Mouse (Mus musculus) forebrain, embryonic 12.5 days (tissue): ENCODE measurements around the gene Baz1a. TPM values are rescaled to one million over a fixed set of nuclear protein-coding genes. Genes with fewer than 3 reads are reported as not detected.

ENCODE experiments used
- ATAC-seq: fragments of 200-750 bp; cut with Nextera tagmentation; 2 replicates; pipeline ENCODE4 v1.8.0; 2017; ENCODE audit warnings: moderate TSS enrichment; ENCODE audit not compliant: low FRiP score
- H3K27ac ChIP-seq: fragments of 300-500 bp; sonication (generic); 2 replicates; pipeline ENCODE4 v1.5.1; 2016; ENCODE audit warnings: mild to moderate bottlenecking
- H3K27me3 ChIP-seq: fragments of 300-500 bp; sonication (generic); 2 replicates; pipeline ENCODE4 v1.6.1; 2016; ENCODE audit warnings: mild to moderate bottlenecking
- H3K36me3 ChIP-seq: fragments of 300-500 bp; sonication (generic); replicated peaks from 2 replicates; pipeline ENCODE4 v1.6.1; 2016; ENCODE audit warnings: mild to moderate bottlenecking
- H3K4me1 ChIP-seq: fragments of 300-500 bp; sonication (generic); 2 replicates; pipeline ENCODE4 v1.6.1; 2016
- H3K4me2 ChIP-seq: fragments of 300-500 bp; sonication (generic); 2 replicates; pipeline ENCODE4 v1.6.1; 2016; ENCODE audit warnings: mild to moderate bottlenecking, moderate library complexity
- H3K4me3 ChIP-seq: fragments of 300-500 bp; sonication (generic); replicated peaks from 2 replicates; pipeline ENCODE4 v1.5.1; 2016; ENCODE audit warnings: mild to moderate bottlenecking
- H3K9ac ChIP-seq: fragments of 300-500 bp; sonication (generic); 2 replicates; pipeline ENCODE4 v1.6.1; 2016; ENCODE audit warnings: mild to moderate bottlenecking
- H3K9me3 ChIP-seq: fragments of 300-500 bp; sonication (generic); 2 replicates; pipeline ENCODE4 v1.6.1; 2016
- WGBS: fragments of 180-500 bp; shearing (Covaris S2); methylation state at CpG from one replicate; pipeline ENCODE4 v1.1.7; 2016; 5-methylcytosine and 5-hydroxymethylcytosine counted together
- polyA plus RNA-seq: library from polyadenylated mRNA; unstranded; fragments of >200 nt; fragmentation: Nextera tagmentation; extraction: Ambion mirVana; gene quantifications from 2 replicates; pipeline ENCODE4 v1.2.1, GENCODE M21; 2016

The Baz1a gene
- 40.5 and 42.8 TPM in 2 replicates for polyA plus RNA-seq

- 92% methylated on average over 6 of the region's 6 CpGs for WGBS
Measured at GRCm38 (mm10) chr12:55013626-55014398, at the start of gene Baz1a. Gene Baz1a, minus strand, starts transcription at chr12:55014348.

GRCm38 (mm10) chr12:55062141-55062540, 48.0 kb upstream of the Baz1a start:
- no peak overlapping the region for H3K9ac ChIP-seq
- H3K4me1 ChIP-seq: no peaks in the 10 kb centered on the region
- no peaks in the 10 kb centered on the region for H3K9me3 ChIP-seq
- H3K4me2 ChIP-seq: no peak overlapping the region
- H3K4me3 ChIP-seq: no peak overlapping the region
- WGBS: 94% methylated on average over 1 of the region's 1 CpGs
- peaks cover 14% of the 10 kb centered on the region for H3K36me3 ChIP-seq
- no peak overlapping the region for H3K27ac ChIP-seq
- H3K27me3 ChIP-seq: no peaks in the 10 kb centered on the region
- ATAC-seq: no peak

More at GRCm38 (mm10) chr12:55013626-55014398, at the start of gene Baz1a:
- Histone ChIP-seq H3K9ac (no peak within 1 kb of the TSS), H3K9me3 (no peaks in the 10 kb centered on the region), H3K4me1 (peaks cover 8% of the 10 kb centered on the region; the same call in 1 of the 2 replicates), H3K36me3 (no peaks in the 10 kb centered on the region), H3K4me3 (no peak within 1 kb of the TSS), H3K27ac (no peak within 1 kb of the TSS), H3K27me3 (no peaks in the 10 kb centered on the region), H3K4me2 (no peak within 1 kb of the TSS)
- no peak for ATAC-seq

GRCm38 (mm10) chr12:55061006-55061405, 46.9 kb upstream of the Baz1a start:
- H3K4me2 ChIP-seq: no peak overlapping the region
- WGBS: 83% methylated on average over 10 of the region's 10 CpGs
- H3K4me3 ChIP-seq: no peak overlapping the region
- no peaks in the 10 kb centered on the region for H3K9me3 ChIP-seq
- H3K27ac ChIP-seq: no peak overlapping the region
- H3K27me3 ChIP-seq: no peaks in the 10 kb centered on the region
- no peaks in the 10 kb centered on the region for H3K4me1 ChIP-seq
- no peak for ATAC-seq
- H3K36me3 ChIP-seq: peaks cover 18% of the 10 kb centered on the region
- H3K9ac ChIP-seq: no peak overlapping the region

GRCm38 (mm10) chr12:55060212-55060898, 46.2 kb upstream of the Baz1a start:
- H3K9me3 ChIP-seq: no peaks in the 10 kb centered on the region
- H3K9ac ChIP-seq: no peak overlapping the region
- 93% methylated on average over 6 of the region's 6 CpGs for WGBS
- H3K27ac ChIP-seq: no peak overlapping the region
- no peaks in the 10 kb centered on the region for H3K27me3 ChIP-seq
- peaks cover 18% of the 10 kb centered on the region for H3K36me3 ChIP-seq
- no peak overlapping the region for H3K4me3 ChIP-seq
- no peak for ATAC-seq
- no peak overlapping the region for H3K4me2 ChIP-seq
- no peaks in the 10 kb centered on the region for H3K4me1 ChIP-seq

GRCm38 (mm10) chr12:55059812-55060211, 45.7 kb upstream of the Baz1a start:
- no peak for ATAC-seq
- H3K27ac ChIP-seq: no peak overlapping the region
- no peak overlapping the region for H3K4me3 ChIP-seq
- no peaks in the 10 kb centered on the region for H3K4me1 ChIP-seq
- 83% methylated on average over 3 of the region's 3 CpGs for WGBS
- H3K4me2 ChIP-seq: no peak overlapping the region
- H3K36me3 ChIP-seq: peaks cover 18% of the 10 kb centered on the region
- no peak overlapping the region for H3K9ac ChIP-seq
- no peaks in the 10 kb centered on the region for H3K27me3 ChIP-seq
- H3K9me3 ChIP-seq: no peaks in the 10 kb centered on the region

GRCm38 (mm10) chr12:55058865-55059615, 44.9 kb upstream of the Baz1a start:
- 79% methylated on average over 6 of the region's 6 CpGs for WGBS
- peaks cover 18% of the 10 kb centered on the region for H3K36me3 ChIP-seq
- H3K4me1 ChIP-seq: no peaks in the 10 kb centered on the region
- no peak for ATAC-seq
- no peak overlapping the region for H3K27ac ChIP-seq
- H3K9me3 ChIP-seq: no peaks in the 10 kb centered on the region
- no peak overlapping the region for H3K4me2 ChIP-seq
- H3K4me3 ChIP-seq: no peak overlapping the region
- H3K9ac ChIP-seq: no peak overlapping the region
- no peaks in the 10 kb centered on the region for H3K27me3 ChIP-seq

- H3K4me2 ChIP-seq: no peak overlapping the region
- H3K9ac ChIP-seq: no peak overlapping the region
- H3K36me3 ChIP-seq: peaks cover 17% of the 10 kb centered on the region
- H3K27ac ChIP-seq: no peak overlapping the region
- H3K4me3 ChIP-seq: no peak overlapping the region
- H3K9me3 ChIP-seq: no peaks in the 10 kb centered on the region
- H3K27me3 ChIP-seq: no peaks in the 10 kb centered on the region
- no peaks in the 10 kb centered on the region for H3K4me1 ChIP-seq
- no peak for ATAC-seq
- 93% methylated on average over 2 of the region's 2 CpGs for WGBS
Measured at GRCm38 (mm10) chr12:55056703-55057102, 42.6 kb upstream of the Baz1a start.

GRCm38 (mm10) chr12:55054551-55055241, 40.5 kb upstream of the Baz1a start:
- no peak for ATAC-seq
- Histone ChIP-seq H3K4me2 (no peak overlapping the region), H3K36me3 (peaks cover 8% of the 10 kb centered on the region), H3K27ac (no peak overlapping the region), H3K4me1 (no peaks in the 10 kb centered on the region), H3K9me3 (no peaks in the 10 kb centered on the region), H3K27me3 (no peaks in the 10 kb centered on the region), H3K4me3 (no peak overlapping the region), H3K9ac (no peak overlapping the region)
- 88% methylated on average over 2 of the region's 2 CpGs for WGBS

- H3K4me2 ChIP-seq: no peak overlapping the region
- ATAC-seq: no peak
- no peaks in the 10 kb centered on the region for H3K9me3 ChIP-seq
- H3K9ac ChIP-seq: no peak overlapping the region
- H3K27me3 ChIP-seq: no peaks in the 10 kb centered on the region
- H3K4me1 ChIP-seq: no peaks in the 10 kb centered on the region
- H3K4me3 ChIP-seq: no peak overlapping the region
- H3K36me3 ChIP-seq: peaks cover 8% of the 10 kb centered on the region
- no peak overlapping the region for H3K27ac ChIP-seq
- 93% methylated on average over 7 of the region's 7 CpGs for WGBS
Measured at GRCm38 (mm10) chr12:55053267-55053666, 39.1 kb upstream of the Baz1a start.

GRCm38 (mm10) chr12:55051210-55052173, 37.3 kb upstream of the Baz1a start:
- Histone ChIP-seq H3K4me3 (no peak overlapping the region), H3K4me1 (no peaks in the 10 kb centered on the region), H3K27ac (no peak overlapping the region), H3K36me3 (peaks cover 7% of the 10 kb centered on the region), H3K27me3 (no peaks in the 10 kb centered on the region), H3K9me3 (no peaks in the 10 kb centered on the region), H3K4me2 (no peak overlapping the region), H3K9ac (no peak overlapping the region)
- 95% methylated on average over 8 of the region's 8 CpGs for WGBS
- ATAC-seq: no peak

- H3K4me1 ChIP-seq: no peaks in the 10 kb centered on the region
- no peaks in the 10 kb centered on the region for H3K9me3 ChIP-seq
- H3K4me3 ChIP-seq: no peak overlapping the region
- ATAC-seq: no peak
- no peak overlapping the region for H3K4me2 ChIP-seq
- 94% methylated on average over 8 of the region's 8 CpGs for WGBS
- no peak overlapping the region for H3K9ac ChIP-seq
- H3K27me3 ChIP-seq: no peaks in the 10 kb centered on the region
- H3K27ac ChIP-seq: no peak overlapping the region
- peaks cover 16% of the 10 kb centered on the region for H3K36me3 ChIP-seq
Measured at GRCm38 (mm10) chr12:55049731-55050353, 35.7 kb upstream of the Baz1a start.
